Mouse (Mus musculus): ENCODE measurements around the gene Elmo1.

- TF ChIP-seq POLR2A (IDR thresholded peaks at IDR 0.05; ENCODE audit: insufficient read depth, low read length) (no peak), CTCF (IDR thresholded peaks at IDR 0.05; ENCODE audit: low read depth, low read length) (no peak)
Observed at GRCm38 (mm10) chr13:20472891-20473539, 382.6 kb downstream of the Elmo1 start.

Data from ES-Bruce4 (cell line).